Mouse (Mus musculus) CH12.LX (cell line): ENCODE measurements at regions not wholly inside any gene's neighbourhood (a gene's known extent, or its start where the extent isn't known, plus 50 kb on each side); places are given as distances from the start of the nearest gene placed in this dataset.
A peak's percentile ranks its signal among the peaks of the same experiment; 100 is the strongest.

ENCODE experiments used
- DNase-seq: peaks from one replicate; pipeline ENCODE4 v3.0.0-alpha.2; 2013; ENCODE audit errors: extremely low read depth
- H3K27ac ChIP-seq: 2 replicates; pipeline ENCODE4 v1.5.1; 2012; ENCODE audit warnings: low read depth, mild to moderate bottlenecking, control low read depth, moderate library complexity; ENCODE audit not compliant: insufficient read depth
- H3K27me3 ChIP-seq: replicated peaks from 2 replicates; pipeline ENCODE3; 2012; ENCODE audit warnings: inconsistent platforms
- H3K36me3 ChIP-seq, 2 experiments: replicated peaks in 1 of 2; 2 replicates each; pipeline versions ENCODE3 to v1.6.1; 2012; ENCODE audit warnings: inconsistent platforms in 1 of 2, low read length in 1 of 2, mild to moderate bottlenecking in 1 of 2, mixed read lengths in 1 of 2, moderate library complexity in 1 of 2; ENCODE audit not compliant: control insufficient read depth in 1 of 2, insufficient read depth in 1 of 2
- H3K4me1 ChIP-seq, 2 experiments: 2 replicates each; pipeline ENCODE4 v1.6.1; 2012; ENCODE audit warnings: inconsistent platforms in 1 of 2, moderate library complexity in 1 of 2; ENCODE audit not compliant: insufficient read depth in 2 of 2, control insufficient read depth in 1 of 2
- H3K4me2 ChIP-seq: 2 replicates; pipeline ENCODE4 v1.6.1; 2012; ENCODE audit warnings: low read depth, mild to moderate bottlenecking, control low read depth; ENCODE audit not compliant: poor library complexity, insufficient read depth, severe bottlenecking
- H3K4me3 ChIP-seq, 3 experiments: fragments of 150-350 bp in 1 of 3; sonication (generic) in 1 of 3; replicated peaks in 1 of 3; 2 replicates each; pipeline versions ENCODE3 to v1.5.1; 2011 to 2012; ENCODE audit warnings: low read depth in 2 of 3, low read length in 2 of 3, mild to moderate bottlenecking in 2 of 3, moderate library complexity in 2 of 3, control low read depth in 1 of 3, improper control_type of control experiment in 1 of 3, inconsistent platforms in 1 of 3, mixed read lengths in 1 of 3; ENCODE audit not compliant: poor library complexity in 1 of 3
- H3K79me2 ChIP-seq: replicated peaks from 2 replicates; pipeline ENCODE4 v1.6.1; 2012; ENCODE audit warnings: mild to moderate bottlenecking, moderate library complexity; ENCODE audit not compliant: control insufficient read depth, poor library complexity, insufficient read depth, severe bottlenecking; ENCODE audit errors: extremely low read depth
- H3K9ac ChIP-seq: 2 replicates; pipeline ENCODE4 v1.6.1; 2012; ENCODE audit warnings: low read depth, mild to moderate bottlenecking, control low read depth, moderate library complexity; ENCODE audit not compliant: insufficient read depth
- H3K9me3 ChIP-seq: replicated peaks from 2 replicates; pipeline ENCODE3; 2012; ENCODE audit warnings: low read length, inconsistent platforms, mixed read lengths
- BHLHE40 ChIP-seq: IDR thresholded peaks from 2 replicates; pipeline ENCODE4 v1.6.1; 2011; ENCODE audit warnings: mild to moderate bottlenecking, low read depth, low read length, improper control_type of control experiment
- CHD1 ChIP-seq: IDR thresholded peaks from 2 replicates; pipeline ENCODE4 v1.6.1; 2012; ENCODE audit warnings: low read depth, low read length, improper control_type of control experiment, inconsistent platforms
- CHD2 ChIP-seq: IDR thresholded peaks from 2 replicates; pipeline ENCODE4 v1.6.1; 2011; ENCODE audit warnings: low read length, improper control_type of control experiment
- CTCF ChIP-seq, 2 experiments: IDR thresholded peaks in 1 of 2; conservative IDR thresholded peaks in 1 of 2; 2 replicates each; pipeline ENCODE4 v1.5.1; 2011 to 2012; ENCODE audit warnings: low read depth in 2 of 2, low read length in 2 of 2, improper control_type of control experiment in 1 of 2, inconsistent platforms in 1 of 2, mild to moderate bottlenecking in 1 of 2, moderate library complexity in 1 of 2
- E2F4 ChIP-seq: IDR thresholded peaks from 2 replicates; pipeline ENCODE4 v1.6.1; 2011; ENCODE audit warnings: low read depth, low read length, improper control_type of control experiment; ENCODE audit not compliant: insufficient replicate concordance
- ELF1 ChIP-seq: IDR thresholded peaks from 2 replicates; pipeline ENCODE4 v1.6.1; 2014; ENCODE audit warnings: low read depth, mild to moderate bottlenecking, inconsistent platforms, low read length, improper control_type of control experiment
- EP300 ChIP-seq: IDR thresholded peaks from 2 replicates; pipeline ENCODE4 v1.6.1; 2011; ENCODE audit warnings: low read length, improper control_type of control experiment
- ETS1 ChIP-seq: conservative IDR thresholded peaks from 2 replicates; pipeline ENCODE4 v1.6.1; 2012; ENCODE audit warnings: low read depth, mild to moderate bottlenecking, inconsistent platforms, low read length, improper control_type of control experiment, moderate library complexity
- GABPA ChIP-seq: IDR thresholded peaks from 2 replicates; pipeline ENCODE4 v1.6.1; 2012; ENCODE audit warnings: low read depth, low read length, improper control_type of control experiment, inconsistent platforms; ENCODE audit not compliant: insufficient replicate concordance
- HCFC1 ChIP-seq: IDR thresholded peaks from 2 replicates; pipeline ENCODE4 v1.6.1; 2012; ENCODE audit warnings: low read depth, mild to moderate bottlenecking, inconsistent platforms, low read length, improper control_type of control experiment
- IRF4 ChIP-seq: IDR thresholded peaks from 2 replicates; pipeline ENCODE4 v1.6.1; 2014; ENCODE audit warnings: low read depth, mild to moderate bottlenecking, inconsistent platforms, low read length, improper control_type of control experiment
- JUN ChIP-seq: IDR thresholded peaks from 2 replicates; pipeline ENCODE4 v1.6.1; 2011; ENCODE audit warnings: low read depth, mild to moderate bottlenecking, low read length, improper control_type of control experiment, moderate library complexity; ENCODE audit not compliant: insufficient read depth
- JUND ChIP-seq: conservative IDR thresholded peaks from 2 replicates; pipeline ENCODE4 v1.6.1; 2011; ENCODE audit warnings: low read depth, low read length, improper control_type of control experiment
- KAT2A ChIP-seq: IDR thresholded peaks from 2 replicates; pipeline ENCODE4 v1.6.1; 2012; ENCODE audit warnings: low read length, improper control_type of control experiment, inconsistent platforms; ENCODE audit not compliant: insufficient replicate concordance
- MAFK ChIP-seq: IDR thresholded peaks from 2 replicates; pipeline ENCODE4 v1.6.1; 2011; ENCODE audit warnings: low read length, improper control_type of control experiment; ENCODE audit not compliant: insufficient replicate concordance
- MAX ChIP-seq: IDR thresholded peaks from 2 replicates; pipeline ENCODE4 v1.6.1; 2011; ENCODE audit warnings: low read length, improper control_type of control experiment
- MEF2A ChIP-seq: IDR thresholded peaks from 2 replicates; pipeline ENCODE4 v1.6.1; 2014; ENCODE audit warnings: low read depth, mild to moderate bottlenecking, inconsistent platforms, low read length, improper control_type of control experiment, borderline replicate concordance
- MXI1 ChIP-seq: IDR thresholded peaks from 2 replicates; pipeline ENCODE4 v1.6.1; 2011; ENCODE audit warnings: mild to moderate bottlenecking, low read depth, low read length, improper control_type of control experiment
- MYC ChIP-seq: IDR thresholded peaks from 2 replicates; pipeline ENCODE4 v1.6.1; 2011; ENCODE audit warnings: low read depth, mild to moderate bottlenecking, improper control_type of control experiment, low read length
- NELFE ChIP-seq: IDR thresholded peaks from 2 replicates; pipeline ENCODE4 v1.6.1; 2011; ENCODE audit warnings: low read depth, low read length, improper control_type of control experiment
- NRF1 ChIP-seq: IDR thresholded peaks from 2 replicates; pipeline ENCODE4 v1.6.1; 2014; ENCODE audit warnings: low read depth, mild to moderate bottlenecking, inconsistent platforms, low read length, improper control_type of control experiment, moderate library complexity
- PAX5 ChIP-seq: IDR thresholded peaks from 2 replicates; pipeline ENCODE4 v1.6.1; 2012; ENCODE audit warnings: low read length, inconsistent platforms, mixed read lengths
- POLR2A ChIP-seq: IDR thresholded peaks from 2 replicates; pipeline ENCODE4 v1.6.1; 2011; ENCODE audit warnings: low read depth, mild to moderate bottlenecking, improper control_type of control experiment, low read length
- POLR2AphosphoS2 ChIP-seq: IDR thresholded peaks from 2 replicates; pipeline ENCODE4 v1.6.1; 2011; ENCODE audit warnings: low read depth, low read length, improper control_type of control experiment
- RAD21 ChIP-seq: IDR thresholded peaks from 2 replicates; pipeline ENCODE4 v1.6.1; 2011; ENCODE audit warnings: low read depth, mild to moderate bottlenecking, low read length, improper control_type of control experiment, moderate library complexity
- RCOR1 ChIP-seq: conservative IDR thresholded peaks from 2 replicates; pipeline ENCODE4 v1.6.1; 2012; ENCODE audit warnings: low read depth, mild to moderate bottlenecking, inconsistent platforms, low read length, improper control_type of control experiment
- SIN3A ChIP-seq: IDR thresholded peaks from 2 replicates; pipeline ENCODE4 v1.6.1; 2012; ENCODE audit warnings: low read length, improper control_type of control experiment, inconsistent platforms
- SMC3 ChIP-seq: IDR thresholded peaks from 2 replicates; pipeline ENCODE4 v1.6.1; 2011; ENCODE audit warnings: low read depth, low read length, improper control_type of control experiment
- TBP ChIP-seq: conservative IDR thresholded peaks from 2 replicates; pipeline ENCODE4 v1.6.1; 2011; ENCODE audit warnings: low read depth, low read length, improper control_type of control experiment
- TCF12 ChIP-seq: IDR thresholded peaks from 2 replicates; pipeline ENCODE4 v1.6.1; 2014; ENCODE audit warnings: low read depth, mild to moderate bottlenecking, inconsistent platforms, low read length, improper control_type of control experiment
- UBTF ChIP-seq: IDR thresholded peaks from 2 replicates; pipeline ENCODE4 v1.6.1; 2012; ENCODE audit warnings: low read depth, mild to moderate bottlenecking, inconsistent platforms, low read length, improper control_type of control experiment, moderate library complexity
- USF1 ChIP-seq: IDR thresholded peaks from 2 replicates; pipeline ENCODE4 v1.6.1; 2014; ENCODE audit warnings: low read depth, mild to moderate bottlenecking, inconsistent platforms, low read length, improper control_type of control experiment
- USF2 ChIP-seq: conservative IDR thresholded peaks from 2 replicates; pipeline ENCODE4 v1.6.1; 2011; ENCODE audit warnings: low read depth, low read length, improper control_type of control experiment
- ZC3H11A ChIP-seq: IDR thresholded peaks from 2 replicates; pipeline ENCODE4 v1.6.1; 2012; ENCODE audit warnings: low read depth, mild to moderate bottlenecking, inconsistent platforms, low read length, improper control_type of control experiment
- ZKSCAN1 ChIP-seq: IDR thresholded peaks from 2 replicates; pipeline ENCODE4 v1.6.1; 2012; ENCODE audit warnings: low read depth, inconsistent platforms, low read length, improper control_type of control experiment, borderline replicate concordance
- ZMIZ1 ChIP-seq: IDR thresholded peaks from 2 replicates; pipeline ENCODE4 v1.6.1; 2012; ENCODE audit warnings: low read depth, mild to moderate bottlenecking, inconsistent platforms, low read length, improper control_type of control experiment
- ZNF384 ChIP-seq: IDR thresholded peaks from 2 replicates; pipeline ENCODE4 v1.6.1; 2012; ENCODE audit warnings: low read depth, low read length, improper control_type of control experiment, inconsistent platforms
- dilution Hi-C: fragments of 300-500 bp; cut with MboI; formaldehyde crosslinking; loops from 2 replicates; pipeline ENCODE4 v1.14.3; 2020; ENCODE audit warnings: low sequenced_read_pairs; ENCODE audit not compliant: extremely low pct_unique_long_range_greater_than_20kb, extremely low pct_ligation_motif_present
- in situ Hi-C: fragments of 300-500 bp; cut with MboI; formaldehyde crosslinking; loops from 3 replicates; pipeline ENCODE4 v1.14.3; 2019; ENCODE audit warnings: low sequenced_read_pairs, low pct_ligation_motif_present, low pct_unique_long_range_greater_than_20kb, mixed read lengths

- no peaks in the 10 kb centered on the region for H3K79me2 ChIP-seq
- TF ChIP-seq IRF4 (peak; percentile 75), ZNF384 (peak; percentile 21; the same call in 1 of the 2 replicates), CTCF (conservative IDR thresholded peaks at IDR 0.05 in 1 of 2, IDR thresholded peaks at IDR 0.05 in 1 of 2; ENCODE audit: low read depth in 2 of 2, low read length in 2 of 2) (no peak), USF2 (no peak), CHD2 (peak; percentile 38; the same call in 1 of the 2 replicates), NRF1 (no peak), ELF1 (0 out of 2 replicates have a peak, but pooled peaks have one; percentile 34), SIN3A (peak; percentile 40; the same call in 1 of the 2 replicates), CHD1 (peak; percentile 52; the same call in 1 of the 2 replicates), SMC3 (no peak; the same call in 1 of the 2 replicates), RAD21 (no peak), POLR2AphosphoS2 (no peak), GABPA (no peak), MEF2A (peak; percentile 74; the same call in 1 of the 2 replicates), EP300 (peak; percentile 80), MYC (peak; percentile 73), ZMIZ1 (no peak), TCF12 (peak; percentile 77), RCOR1 (0 out of 2 replicates have a peak, but pooled peaks have one; percentile 39), HCFC1 (no peak), JUN (0 out of 2 replicates have a peak, but pooled peaks have one; percentile 37), UBTF (no peak), TBP (no peak; the same call in 1 of the 2 replicates), POLR2A (peak; percentile 43), BHLHE40 (peak; percentile 94), ZKSCAN1 (no peak), USF1 (peak; percentile 58), MAFK (no peak), E2F4 (no peak), MAX (peak; percentile 81), PAX5 (no peak), JUND (peak; percentile 38; the same call in 1 of the 2 replicates), MXI1 (peak; percentile 64; the same call in 1 of the 2 replicates), KAT2A (0 out of 2 replicates have a peak, but pooled peaks have one; percentile 29), ZC3H11A (no peak), ETS1 (peak; percentile 90), NELFE (no peak)
- TF ChIP-seq, all 38 proteins: peak for 20
- dilution Hi-C loops (no loop called here), in situ Hi-C loops (no loop called here)
- Histone ChIP-seq H3K4me1 (peaks cover 25 to 56% of the 10 kb centered on the region in 2 experiments), H3K27me3 (no peaks in the 10 kb centered on the region), H3K9ac (peak overlapping the region; percentile 87), H3K27ac (peak overlapping the region; percentile 61), H3K4me3 (peak overlapping the region; percentile 60 to 67 (median 66)), H3K9me3 (no peaks in the 10 kb centered on the region), H3K36me3 (peaks cover 0 to 6% of the 10 kb centered on the region in 2 experiments), H3K4me2 (peak overlapping the region; percentile 86)
- DNase-seq, result peak; percentile 80
These were observed 80.2 kb upstream of the Zmiz1 start for GRCm38 (mm10) chr14:25378717-25379224.
